Mouse (Mus musculus) CH12.LX (cell line): ENCODE measurements around the gene Ccdc47. TPM values are rescaled to one million over a fixed set of nuclear protein-coding genes. Genes with fewer than 3 reads are reported as not detected.
A peak's percentile ranks its signal among the peaks of the same experiment; 100 is the strongest.

ENCODE experiments used
- DNase-seq: peaks from one replicate; pipeline ENCODE4 v3.0.0-alpha.2; 2013; ENCODE audit errors: extremely low read depth
- H3K27ac ChIP-seq: 2 replicates; pipeline ENCODE4 v1.5.1; 2012; ENCODE audit warnings: low read depth, mild to moderate bottlenecking, control low read depth, moderate library complexity; ENCODE audit not compliant: insufficient read depth
- H3K27me3 ChIP-seq: replicated peaks from 2 replicates; pipeline ENCODE3; 2012; ENCODE audit warnings: inconsistent platforms
- H3K36me3 ChIP-seq, 2 experiments: replicated peaks in 1 of 2; 2 replicates each; pipeline versions ENCODE3 to v1.6.1; 2012; ENCODE audit warnings: inconsistent platforms in 1 of 2, low read length in 1 of 2, mild to moderate bottlenecking in 1 of 2, mixed read lengths in 1 of 2, moderate library complexity in 1 of 2; ENCODE audit not compliant: control insufficient read depth in 1 of 2, insufficient read depth in 1 of 2
- H3K4me1 ChIP-seq, 2 experiments: 2 replicates each; pipeline ENCODE4 v1.6.1; 2012; ENCODE audit warnings: inconsistent platforms in 1 of 2, moderate library complexity in 1 of 2; ENCODE audit not compliant: insufficient read depth in 2 of 2, control insufficient read depth in 1 of 2
- H3K4me2 ChIP-seq: 2 replicates; pipeline ENCODE4 v1.6.1; 2012; ENCODE audit warnings: low read depth, mild to moderate bottlenecking, control low read depth; ENCODE audit not compliant: poor library complexity, insufficient read depth, severe bottlenecking
- H3K4me3 ChIP-seq, 3 experiments: fragments of 150-350 bp in 1 of 3; sonication (generic) in 1 of 3; replicated peaks in 1 of 3; 2 replicates each; pipeline versions ENCODE3 to v1.5.1; 2011 to 2012; ENCODE audit warnings: low read depth in 2 of 3, low read length in 2 of 3, mild to moderate bottlenecking in 2 of 3, moderate library complexity in 2 of 3, control low read depth in 1 of 3, improper control_type of control experiment in 1 of 3, inconsistent platforms in 1 of 3, mixed read lengths in 1 of 3; ENCODE audit not compliant: poor library complexity in 1 of 3
- H3K79me2 ChIP-seq: replicated peaks from 2 replicates; pipeline ENCODE4 v1.6.1; 2012; ENCODE audit warnings: mild to moderate bottlenecking, moderate library complexity; ENCODE audit not compliant: control insufficient read depth, poor library complexity, insufficient read depth, severe bottlenecking; ENCODE audit errors: extremely low read depth
- H3K9ac ChIP-seq: 2 replicates; pipeline ENCODE4 v1.6.1; 2012; ENCODE audit warnings: low read depth, mild to moderate bottlenecking, control low read depth, moderate library complexity; ENCODE audit not compliant: insufficient read depth
- H3K9me3 ChIP-seq: replicated peaks from 2 replicates; pipeline ENCODE3; 2012; ENCODE audit warnings: low read length, inconsistent platforms, mixed read lengths
- BHLHE40 ChIP-seq: IDR thresholded peaks from 2 replicates; pipeline ENCODE4 v1.6.1; 2011; ENCODE audit warnings: mild to moderate bottlenecking, low read depth, low read length, improper control_type of control experiment
- CHD2 ChIP-seq: IDR thresholded peaks from 2 replicates; pipeline ENCODE4 v1.6.1; 2011; ENCODE audit warnings: low read length, improper control_type of control experiment
- CTCF ChIP-seq, 2 experiments: IDR thresholded peaks in 1 of 2; conservative IDR thresholded peaks in 1 of 2; 2 replicates each; pipeline ENCODE4 v1.5.1; 2011 to 2012; ENCODE audit warnings: low read depth in 2 of 2, low read length in 2 of 2, improper control_type of control experiment in 1 of 2, inconsistent platforms in 1 of 2, mild to moderate bottlenecking in 1 of 2, moderate library complexity in 1 of 2
- ETS1 ChIP-seq: conservative IDR thresholded peaks from 2 replicates; pipeline ENCODE4 v1.6.1; 2012; ENCODE audit warnings: low read depth, mild to moderate bottlenecking, inconsistent platforms, low read length, improper control_type of control experiment, moderate library complexity
- KAT2A ChIP-seq: IDR thresholded peaks from 2 replicates; pipeline ENCODE4 v1.6.1; 2012; ENCODE audit warnings: low read length, improper control_type of control experiment, inconsistent platforms; ENCODE audit not compliant: insufficient replicate concordance
- MAFK ChIP-seq: IDR thresholded peaks from 2 replicates; pipeline ENCODE4 v1.6.1; 2011; ENCODE audit warnings: low read length, improper control_type of control experiment; ENCODE audit not compliant: insufficient replicate concordance
- MYC ChIP-seq: IDR thresholded peaks from 2 replicates; pipeline ENCODE4 v1.6.1; 2011; ENCODE audit warnings: low read depth, mild to moderate bottlenecking, improper control_type of control experiment, low read length
- NELFE ChIP-seq: IDR thresholded peaks from 2 replicates; pipeline ENCODE4 v1.6.1; 2011; ENCODE audit warnings: low read depth, low read length, improper control_type of control experiment
- NRF1 ChIP-seq: IDR thresholded peaks from 2 replicates; pipeline ENCODE4 v1.6.1; 2014; ENCODE audit warnings: low read depth, mild to moderate bottlenecking, inconsistent platforms, low read length, improper control_type of control experiment, moderate library complexity
- PAX5 ChIP-seq: IDR thresholded peaks from 2 replicates; pipeline ENCODE4 v1.6.1; 2012; ENCODE audit warnings: low read length, inconsistent platforms, mixed read lengths
- RAD21 ChIP-seq: IDR thresholded peaks from 2 replicates; pipeline ENCODE4 v1.6.1; 2011; ENCODE audit warnings: low read depth, mild to moderate bottlenecking, low read length, improper control_type of control experiment, moderate library complexity
- SIN3A ChIP-seq: IDR thresholded peaks from 2 replicates; pipeline ENCODE4 v1.6.1; 2012; ENCODE audit warnings: low read length, improper control_type of control experiment, inconsistent platforms
- SMC3 ChIP-seq: IDR thresholded peaks from 2 replicates; pipeline ENCODE4 v1.6.1; 2011; ENCODE audit warnings: low read depth, low read length, improper control_type of control experiment
- UBTF ChIP-seq: IDR thresholded peaks from 2 replicates; pipeline ENCODE4 v1.6.1; 2012; ENCODE audit warnings: low read depth, mild to moderate bottlenecking, inconsistent platforms, low read length, improper control_type of control experiment, moderate library complexity
- USF1 ChIP-seq: IDR thresholded peaks from 2 replicates; pipeline ENCODE4 v1.6.1; 2014; ENCODE audit warnings: low read depth, mild to moderate bottlenecking, inconsistent platforms, low read length, improper control_type of control experiment
- ZKSCAN1 ChIP-seq: IDR thresholded peaks from 2 replicates; pipeline ENCODE4 v1.6.1; 2012; ENCODE audit warnings: low read depth, inconsistent platforms, low read length, improper control_type of control experiment, borderline replicate concordance
- ZMIZ1 ChIP-seq: IDR thresholded peaks from 2 replicates; pipeline ENCODE4 v1.6.1; 2012; ENCODE audit warnings: low read depth, mild to moderate bottlenecking, inconsistent platforms, low read length, improper control_type of control experiment
- ZNF384 ChIP-seq: IDR thresholded peaks from 2 replicates; pipeline ENCODE4 v1.6.1; 2012; ENCODE audit warnings: low read depth, low read length, improper control_type of control experiment, inconsistent platforms
- dilution Hi-C: fragments of 300-500 bp; cut with MboI; formaldehyde crosslinking; loops from 2 replicates; pipeline ENCODE4 v1.14.3; 2020; ENCODE audit warnings: low sequenced_read_pairs; ENCODE audit not compliant: extremely low pct_unique_long_range_greater_than_20kb, extremely low pct_ligation_motif_present
- in situ Hi-C: fragments of 300-500 bp; cut with MboI; formaldehyde crosslinking; loops from 3 replicates; pipeline ENCODE4 v1.14.3; 2019; ENCODE audit warnings: low sequenced_read_pairs, low pct_ligation_motif_present, low pct_unique_long_range_greater_than_20kb, mixed read lengths
- polyA plus RNA-seq: library from polyadenylated mRNA; unstranded; fragments of >175 nt; gene quantifications from 2 replicates; pipeline ENCODE4 v1.2.1, GENCODE M21; 2012; ENCODE audit warnings: low read depth; ENCODE audit not compliant: insufficient read length
- total RNA-seq, 2 experiments: library from RNA; depleted of rRNA; stranded (reverse); fragments of 300-350 nt in 1 of 2; fragments of >200 nt in 1 of 2; gene quantifications; 2 replicates each; pipeline ENCODE4 v1.2.3; 2012 to 2014

Gene Ccdc47
- total and polyA plus RNA-seq, 3 experiments, result 46.1 to 80.8 (median 53.2) TPM

DNA sequence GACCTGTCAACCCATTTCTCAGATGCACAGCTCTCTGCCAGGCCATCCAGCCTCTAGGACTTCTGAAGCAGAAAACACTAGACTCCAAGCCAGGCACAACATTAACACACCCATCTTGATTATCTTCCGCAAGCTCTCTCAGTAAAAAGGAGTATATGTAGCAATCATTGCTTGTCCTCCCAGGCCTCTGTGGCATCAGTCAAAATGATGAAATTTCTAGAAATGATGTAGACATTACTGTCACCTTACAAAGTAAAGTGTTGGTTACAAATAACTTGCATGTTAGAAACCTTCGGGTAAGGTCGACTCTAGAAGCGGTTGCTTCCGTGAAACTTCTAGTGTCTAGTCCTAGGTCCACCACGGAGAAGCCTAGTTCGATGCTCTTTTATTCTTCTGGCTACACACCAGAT lies 689 bp downstream of the Ccdc47 start (continued):
- TF ChIP-seq UBTF, result 0 out of 2 replicates have a peak, but pooled peaks have one; percentile 32
- no peak for TF ChIP-seq CTCF (conservative IDR thresholded peaks at IDR 0.05 in 1 of 2, IDR thresholded peaks at IDR 0.05 in 1 of 2; ENCODE audit: low read depth in 2 of 2, low read length in 2 of 2)
- no peak for TF ChIP-seq ZNF384
- no peak for TF ChIP-seq MAFK
- no peak for TF ChIP-seq BHLHE40
- TF ChIP-seq ZKSCAN1, result no peak

DNA sequence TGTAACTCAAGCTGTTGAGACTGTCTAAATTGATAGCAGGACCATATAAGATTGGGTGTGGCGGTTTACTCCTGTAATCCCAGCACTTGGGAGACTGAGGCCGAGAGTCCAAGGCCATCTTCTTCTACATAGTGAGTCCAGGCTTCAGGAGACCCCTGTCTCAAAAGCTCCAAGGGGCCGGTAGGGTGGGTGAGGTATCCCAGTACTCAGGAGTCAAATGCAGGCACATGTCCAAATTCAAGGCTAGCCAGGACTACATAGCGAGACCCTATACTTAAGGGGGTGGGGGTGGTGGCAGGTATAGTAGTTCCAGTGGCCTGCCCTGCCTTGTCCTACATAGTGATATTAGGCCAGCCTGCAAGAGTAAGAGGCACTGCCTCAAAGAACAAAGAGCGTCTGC lies 1.3 kb downstream of the Ccdc47 start:
- Histone ChIP-seq H3K27ac (no peak overlapping the region), H3K4me2 (peak overlapping the region; percentile 94), H3K4me3 (peak overlapping the region; percentile 93 to 97 (median 93)), H3K9me3 (no peaks in the 10 kb centered on the region), H3K79me2 (peaks cover 68% of the 10 kb centered on the region), H3K4me1 (peaks cover 8 to 47% of the 10 kb centered on the region in 2 experiments), H3K36me3 (peaks cover 29 to 50% of the 10 kb centered on the region in 2 experiments)
- DNase-seq, result no peak
- in situ Hi-C loops, result no loop called here
- no peak for TF ChIP-seq USF1
- 0 out of 2 replicates have a peak, but pooled peaks have one; percentile 2 for TF ChIP-seq SIN3A
- TF ChIP-seq, all 38 proteins: peak for 1
- H3K27me3 ChIP-seq, result no peaks in the 10 kb centered on the region
- peak overlapping the region; percentile 95 for H3K9ac ChIP-seq
- dilution Hi-C loops, result no loop called here

DNA sequence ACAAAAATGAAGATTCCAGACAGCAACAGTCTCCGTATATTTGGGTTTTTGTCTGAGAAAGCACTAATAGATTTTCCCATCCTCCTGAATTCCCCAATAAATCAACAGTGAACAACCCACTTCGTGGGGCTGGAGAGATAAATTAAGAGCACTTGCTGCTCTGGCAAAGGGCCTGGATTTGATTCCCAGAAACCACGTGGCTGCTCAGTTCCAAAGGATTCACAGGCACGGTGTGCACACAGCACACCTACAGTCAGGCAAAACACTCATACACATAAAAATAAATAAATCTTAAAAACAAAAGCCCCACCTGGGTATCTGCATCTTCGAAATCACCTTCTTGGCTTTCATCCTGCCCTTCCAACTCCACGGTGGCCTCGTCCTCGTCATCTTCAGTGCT lies 3.4 kb downstream of the Ccdc47 start:
- Histone ChIP-seq H3K4me2 (no peak overlapping the region), H3K36me3 (peaks cover 47 to 60% of the 10 kb centered on the region in 2 experiments), H3K27me3 (no peaks in the 10 kb centered on the region), H3K79me2 (peaks cover 50% of the 10 kb centered on the region), H3K4me3 (no peak overlapping the region), H3K9me3 (no peaks in the 10 kb centered on the region), H3K4me1 (peaks cover 3 to 28% of the 10 kb centered on the region in 2 experiments), H3K9ac (0 out of 2 replicates have a peak overlapping the region, but pooled peaks have one; percentile 11), H3K27ac (no peak overlapping the region)
- in situ Hi-C loops (no loop called here), dilution Hi-C loops (no loop called here)
- no peak for DNase-seq
- no peak for TF ChIP-seq CHD2
- TF ChIP-seq MYC, result no peak
- TF ChIP-seq PAX5, result no peak
- no peak for TF ChIP-seq ZKSCAN1
- TF ChIP-seq UBTF, result no peak
- TF ChIP-seq KAT2A, result no peak
- no peak for TF ChIP-seq MAFK
- no peak for TF ChIP-seq ETS1
- no peak for TF ChIP-seq NRF1
- TF ChIP-seq RAD21, result no peak
- TF ChIP-seq SMC3, result no peak
- no peak for TF ChIP-seq NELFE
- no peak for TF ChIP-seq ZMIZ1
